Mouse (Mus musculus): ENCODE results near the gene 1700012B09Rik. TPM values are rescaled to one million over a fixed set of nuclear protein-coding genes. Genes with fewer than 3 reads are reported as not detected.

1700012B09Rik gene
- total RNA-seq, 2 experiments from 2014 or later = not detected

GRCm38 (mm10) chr9:14730941-14731541, 39.8 kb downstream of the 1700012B09Rik start:
- DNase-seq = no peak

- DNase-seq = no peak
Measured at GRCm38 (mm10) chr9:14728365-14728764, 42.5 kb downstream of the 1700012B09Rik start.

- DNase-seq = no peak
Measured at GRCm38 (mm10) chr9:14726629-14727028, 44.2 kb downstream of the 1700012B09Rik start.

- no peak for DNase-seq
Measured at GRCm38 (mm10) chr9:14726005-14726404, 44.8 kb downstream of the 1700012B09Rik start.

- no peak for DNase-seq
Measured at GRCm38 (mm10) chr9:14724755-14725420, 45.9 kb downstream of the 1700012B09Rik start.

GRCm38 (mm10) chr9:14721610-14722009, 49.2 kb downstream of the 1700012B09Rik start:
- no peak for DNase-seq

- DNase-seq = no peak
Measured at GRCm38 (mm10) chr9:14720384-14720783, 50.4 kb downstream of the 1700012B09Rik start.

- no peak for DNase-seq
Measured at GRCm38 (mm10) chr9:14718332-14718691, 52.5 kb downstream of the 1700012B09Rik start.

GRCm38 (mm10) chr9:14717689-14718331, 53.0 kb downstream of the 1700012B09Rik start:
- peak; percentile 38 for DNase-seq

GRCm38 (mm10) chr9:14715258-14715657, 55.6 kb downstream of the 1700012B09Rik start:
- no peak for DNase-seq

- no peak for DNase-seq
Measured at GRCm38 (mm10) chr9:14710910-14711309, 59.9 kb downstream of the 1700012B09Rik start.

Other genes starting within 250 kb of the 1700012B09Rik start
- gene Amotl1, start 126.0 kb downstream of the 1700012B09Rik start, total RNA-seq (2021) = 100 to 1,000 TPM; 271 to 282 TPM
- gene Piwil4, start 30.3 kb downstream of the 1700012B09Rik start, total RNA-seq (2021) = under 1 TPM; 0.09 to 0.20 TPM
- under 1 TPM; 0.56 to 0.84 TPM for gene Fut4, start 18.6 kb downstream of the 1700012B09Rik start, total RNA-seq (2021)
- gene Mre11a, start 13.6 kb upstream of the 1700012B09Rik start, total RNA-seq (2021) = 10 to 100 TPM; 11.4 to 14.3 TPM
- gene Ankrd49, start 13.8 kb upstream of the 1700012B09Rik start, total RNA-seq (2021) = 10 to 100 TPM in 1 of 2 experiments, 1 to 10 TPM in 1; 8.6 to 10.0 TPM
- gene Gpr83, start 89.2 kb upstream of the 1700012B09Rik start, total RNA-seq (2021) = under 1 TPM in 1 of 2 experiments, not detected in 1; 0.16 TPM
- gene Izumo1r, start 132.9 kb upstream of the 1700012B09Rik start, total RNA-seq (2021) = not detected